9 mouse cellular contexts compared by ENCODE assay signal in genomic region chr8:105856168-105856835, GRCm38 (mm10). TPM values are rescaled to one million over a fixed set of nuclear protein-coding genes. Genes with fewer than 3 reads are reported as not detected.
DNase-seq lines count a peak whose midpoint lies in the region; TF ChIP-seq lines count a peak whose summit lies in the region.
"Had no signal": no experiment of that assay in that cellular context is flagged by ENCODE, and none has a peak within 500 bp of the region (broad histone marks: within the 10 kb centered on the region; RNA-seq: fewer than 3 reads in every experiment).

No protein-coding gene starts in this region.

- H3K27me3 ChIP-seq in kidney, adult 2 months (replicated peaks; ENCODE audit: control insufficient read depth, insufficient read depth, low read length): no peaks in the 10 kb centered on the region
- H3K27me3 ChIP-seq in MEL (ENCODE audit: control insufficient read depth in 1 of 2, insufficient read depth in 2 of 2, low read length in 2 of 2): no peaks in the 10 kb centered on the region
- H3K27me3 ChIP-seq in hindbrain, embryonic 10.5 days (ENCODE audit: insufficient read depth, poor library complexity, severe bottlenecking): no peaks in the 10 kb centered on the region
- no peaks in the 10 kb centered on the region for H3K27me3 ChIP-seq in midbrain, embryonic 10.5 days (ENCODE audit: low read depth, poor library complexity, severe bottlenecking)

- no peaks in the 10 kb centered on the region for H3K9me3 ChIP-seq in MEL (replicated peaks; ENCODE audit: insufficient read depth, low read length)
- no peaks in the 10 kb centered on the region for H3K9me3 ChIP-seq in hindbrain, embryonic 10.5 days
- no peaks in the 10 kb centered on the region for H3K9me3 ChIP-seq in midbrain, embryonic 10.5 days (replicated peaks)

- TF ChIP-seq EP300 in MEL (IDR thresholded peaks at IDR 0.05; ENCODE audit: low read depth in 1 of 2, low read length in 2 of 2): no peak

- peaks cover 30% of the 10 kb centered on the region for H3K79me2 ChIP-seq in MEL (ENCODE audit: control insufficient read depth, insufficient read depth, low read length, poor library complexity)

- H3K27ac ChIP-seq in kidney, adult 2 months (ENCODE audit: insufficient read depth, low read depth, low read length): no peak overlapping the region
- H3K27ac ChIP-seq in MEL (ENCODE audit: control insufficient read depth, low read depth, low read length): no peak overlapping the region
- H3K27ac ChIP-seq in hindbrain, embryonic 10.5 days: peak overlapping the region; percentile 96
- peak overlapping the region; percentile 94 for H3K27ac ChIP-seq in midbrain, embryonic 10.5 days (replicated peaks)

- H3K4me1 ChIP-seq in kidney, adult 2 months (ENCODE audit: control insufficient read depth, insufficient read depth, low read length): peaks cover 11% of the 10 kb centered on the region; the same call in 1 of the 2 replicates
- peaks cover 4 to 32% of the 10 kb centered on the region in 2 experiments for H3K4me1 ChIP-seq in MEL (ENCODE audit: control insufficient read depth in 1 of 2, insufficient read depth in 2 of 2, low read length in 2 of 2)
- H3K4me1 ChIP-seq in hindbrain, embryonic 10.5 days (replicated peaks): peaks cover 63% of the 10 kb centered on the region
- peaks cover 62% of the 10 kb centered on the region for H3K4me1 ChIP-seq in midbrain, embryonic 10.5 days

- TF ChIP-seq CTCF in kidney, adult 2 months (conservative IDR thresholded peaks at IDR 0.05; ENCODE audit: insufficient read depth, insufficient read length, low read depth, low read length): no peak
- no peak for TF ChIP-seq CTCF in MEL (IDR thresholded peaks at IDR 0.05 in 2 of 3, conservative IDR thresholded peaks at IDR 0.05 in 1 of 3; ENCODE audit: control insufficient read depth in 1 of 3, insufficient read depth in 1 of 3, low read depth in 2 of 3, low read length in 3 of 3, poor library complexity in 1 of 3, severe bottlenecking in 1 of 3)

- H3K36me3 ChIP-seq in kidney, adult 2 months (ENCODE audit: control insufficient read depth, insufficient read depth, low read length): no peaks in the 10 kb centered on the region
- H3K36me3 ChIP-seq in MEL (ENCODE audit: control insufficient read depth in 1 of 2, insufficient read depth in 2 of 2, low read length in 2 of 2): peaks cover 0 to 25% of the 10 kb centered on the region in 2 experiments; a peak in 2 of 4 replicates
- peaks cover 19% of the 10 kb centered on the region for H3K36me3 ChIP-seq in hindbrain, embryonic 10.5 days
- peaks cover 26% of the 10 kb centered on the region for H3K36me3 ChIP-seq in midbrain, embryonic 10.5 days

- H3K9ac ChIP-seq in MEL (ENCODE audit: control insufficient read depth, low read depth, low read length, poor library complexity, severe bottlenecking): peak overlapping the region; percentile 76

- DNase-seq in kidney, adult 2 months: no peak
- DNase-seq in kidney, postnatal 25 days: no peak
- DNase-seq in MEL (ENCODE audit: low read depth, low spot score): peak; percentile 44
- DNase-seq in hindbrain, embryonic 10.5 days (ENCODE audit: low spot score): no peak
- no peak for DNase-seq in midbrain, embryonic 10.5 days (ENCODE audit: low spot score)
- no peak for DNase-seq in ovary, adult 18-20 months (ENCODE audit: low spot score)
- DNase-seq in thymus, postnatal 25 days: no peak
- no peak for DNase-seq in right cerebral cortex, adult 18-20 months

- no peak for TF ChIP-seq POLR2A in kidney, adult 2 months (IDR thresholded peaks at IDR 0.05; ENCODE audit: low read depth, low read length)
- no peak for TF ChIP-seq POLR2A in MEL (IDR thresholded peaks at IDR 0.05; ENCODE audit: control insufficient read depth in 1 of 2, insufficient read depth in 1 of 2, low read depth in 1 of 2, low read length in 2 of 2, poor library complexity in 1 of 2)

- peak overlapping the region; percentile 63 for H3K4me3 ChIP-seq in kidney, adult 2 months (ENCODE audit: insufficient read depth, low read depth, low read length)
- peak overlapping the region; percentile 68 to 88 for H3K4me3 ChIP-seq in MEL (ENCODE audit: control insufficient read depth in 1 of 2, insufficient read depth in 1 of 2, low read depth in 2 of 2, low read length in 2 of 2)
- peak overlapping the region; percentile 78 for H3K4me3 ChIP-seq in hindbrain, embryonic 10.5 days
- H3K4me3 ChIP-seq in midbrain, embryonic 10.5 days: peak overlapping the region; percentile 88

- 13% methylated on average over 15 of the region's 15 CpGs for WGBS in kidney, adult 2 months
- 23% methylated on average over 15 of the region's 15 CpGs for WGBS in hindbrain, embryonic 10.5 days
- 31% methylated on average over 15 of the region's 15 CpGs for WGBS in midbrain, embryonic 10.5 days

- TF ChIP-seq RAD21 in MEL (IDR thresholded peaks at IDR 0.05; ENCODE audit: low read depth, low read length): no peak

TF ChIP-seq in MEL, 35 proteins besides CTCF, POLR2A, EP300 and RAD21:
- 0 out of 2 replicates have a peak, but pooled peaks have one; percentile 21 for TF ChIP-seq MYC (IDR thresholded peaks at IDR 0.05; ENCODE audit: low read depth, low read length)
- peak; percentile 48 for TF ChIP-seq GATA1 (IDR thresholded peaks at IDR 0.05; ENCODE audit: low read depth, low read length)
- TF ChIP-seq RCOR1 (IDR thresholded peaks at IDR 0.05; ENCODE audit: low read depth, low read length): peak; percentile 86
- no peak for TF ChIP-seq USF2 (IDR thresholded peaks at IDR 0.05; ENCODE audit: borderline replicate concordance in 1 of 2, insufficient read depth in 1 of 2, low read depth in 1 of 2, low read length in 2 of 2)
- no peak for TF ChIP-seq POLR2AphosphoS5 (IDR thresholded peaks at IDR 0.05; ENCODE audit: borderline replicate concordance, low read depth, low read length)
- TF ChIP-seq ZC3H11A (IDR thresholded peaks at IDR 0.05; ENCODE audit: low read depth, low read length): no peak
- no peak for TF ChIP-seq MEF2A (IDR thresholded peaks at IDR 0.05; ENCODE audit: extremely low read depth, insufficient replicate concordance, low read depth, low read length, poor library complexity, severe bottlenecking)
- TF ChIP-seq MXI1 (IDR thresholded peaks at IDR 0.05; ENCODE audit: low read depth, low read length): peak; percentile 30; the same call in 1 of the 2 replicates
- TF ChIP-seq BHLHE40 (IDR thresholded peaks at IDR 0.05; ENCODE audit: borderline replicate concordance, low read depth, low read length): no peak
- TF ChIP-seq POLR2AphosphoS2 (IDR thresholded peaks at IDR 0.05; ENCODE audit: low read length): no peak
- no peak for TF ChIP-seq TCF12 (IDR thresholded peaks at IDR 0.05; ENCODE audit: low read depth, low read length)
- no peak for TF ChIP-seq MAZ (IDR thresholded peaks at IDR 0.05; ENCODE audit: low read depth, low read length)
- no peak for TF ChIP-seq ZMIZ1 (IDR thresholded peaks at IDR 0.05; ENCODE audit: low read depth, low read length)
- peak; percentile 53; the same call in 1 of the 2 replicates for TF ChIP-seq SIN3A (IDR thresholded peaks at IDR 0.05; ENCODE audit: low read length)
- no peak for TF ChIP-seq TBP (IDR thresholded peaks at IDR 0.05; ENCODE audit: low read depth, low read length)
- TF ChIP-seq ETS1 (IDR thresholded peaks at IDR 0.05; ENCODE audit: low read depth, low read length): no peak

RNA-seq across cellular contexts. Expression of gene Thap11, which starts 1.4 kb away (rescaled TPM):
- 41.5 and 45.3 TPM in 2 replicates for polyA plus RNA-seq in kidney, adult 2 months (2012; rRNA removed)
- total RNA-seq in MEL (2012; rRNA removed): 41.9 and 48.8 TPM in 2 replicates
- 10 to 100 TPM in 1 of 2 experiments, not detected in 1; 51.4 TPM for polyA plus RNA-seq in MEL (2012; ENCODE audit: insufficient read depth in 1 of 2, insufficient read length in 2 of 2, low read depth in 1 of 2, low replicate concordance in 2 of 2, missing spikeins in 1 of 2)
- polyA plus RNA-seq in hindbrain, embryonic 10.5 days (2016; fragmentation: Nextera tagmentation; extraction: Ambion mirVana): 78.3 and 83.5 TPM in 2 replicates
- 82.2 and 88.1 TPM in 2 replicates for polyA plus RNA-seq in midbrain, embryonic 10.5 days (2016; fragmentation: Nextera tagmentation; extraction: Ambion mirVana)

RNA-seq across cellular contexts. Expression of gene Cenpt, which starts 3.2 kb away (rescaled TPM):
- polyA plus RNA-seq in kidney, adult 2 months (2012; rRNA removed): 6.7 and 7.3 TPM in 2 replicates
- total RNA-seq in MEL (2012; rRNA removed): 14.2 and 15.7 TPM in 2 replicates
- 10 to 100 TPM in 1 of 2 experiments, not detected in 1; 26.5 TPM for polyA plus RNA-seq in MEL (2012; ENCODE audit: insufficient read depth in 1 of 2, insufficient read length in 2 of 2, low read depth in 1 of 2, low replicate concordance in 2 of 2, missing spikeins in 1 of 2)
- polyA plus RNA-seq in hindbrain, embryonic 10.5 days (2016; fragmentation: Nextera tagmentation; extraction: Ambion mirVana): 55.2 and 58.1 TPM in 2 replicates
- polyA plus RNA-seq in midbrain, embryonic 10.5 days (2016; fragmentation: Nextera tagmentation; extraction: Ambion mirVana): 55.7 and 62.6 TPM in 2 replicates

RNA-seq across cellular contexts. Expression of gene Nutf2, which starts 4.1 kb away (rescaled TPM):
- polyA plus RNA-seq in kidney, adult 2 months (2012; rRNA removed): 34.5 and 61.6 TPM in 2 replicates
- total RNA-seq in MEL (2012; rRNA removed): 167 and 198 TPM in 2 replicates
- polyA plus RNA-seq in MEL (2012; ENCODE audit: insufficient read depth in 1 of 2, insufficient read length in 2 of 2, low read depth in 1 of 2, low replicate concordance in 2 of 2, missing spikeins in 1 of 2): 10 to 100 TPM in 1 of 2 experiments, not detected in 1; 28.0 TPM
- polyA plus RNA-seq in hindbrain, embryonic 10.5 days (2016; fragmentation: Nextera tagmentation; extraction: Ambion mirVana): 364 and 407 TPM in 2 replicates
- polyA plus RNA-seq in midbrain, embryonic 10.5 days (2016; fragmentation: Nextera tagmentation; extraction: Ambion mirVana): 375 and 418 TPM in 2 replicates

RNA-seq across cellular contexts. Expression of gene Edc4, which starts 24.4 kb away (rescaled TPM):
- 38.5 and 47.9 TPM in 2 replicates for polyA plus RNA-seq in kidney, adult 2 months (2012; rRNA removed)
- 44.5 and 46.1 TPM in 2 replicates for total RNA-seq in MEL (2012; rRNA removed)
- 10 to 100 TPM in 1 of 2 experiments, not detected in 1; 72.1 TPM for polyA plus RNA-seq in MEL (2012; ENCODE audit: insufficient read depth in 1 of 2, insufficient read length in 2 of 2, low read depth in 1 of 2, low replicate concordance in 2 of 2, missing spikeins in 1 of 2)
- 72.4 and 75.8 TPM in 2 replicates for polyA plus RNA-seq in hindbrain, embryonic 10.5 days (2016; fragmentation: Nextera tagmentation; extraction: Ambion mirVana)
- 74.0 and 81.5 TPM in 2 replicates for polyA plus RNA-seq in midbrain, embryonic 10.5 days (2016; fragmentation: Nextera tagmentation; extraction: Ambion mirVana)

RNA-seq across cellular contexts. Expression of gene Tsnaxip1, which starts 28.8 kb away (rescaled TPM):
- polyA plus RNA-seq in kidney, adult 2 months (2012; rRNA removed): 0.05 TPM in 1 of 2 replicates, not detected in the other
- total RNA-seq in MEL (2012; rRNA removed): not detected in 2 replicates
- polyA plus RNA-seq in MEL (2012; ENCODE audit: insufficient read depth in 1 of 2, insufficient read length in 2 of 2, low read depth in 1 of 2, low replicate concordance in 2 of 2, missing spikeins in 1 of 2): under 1 TPM in 1 of 2 experiments, not detected in 1; 0.10 TPM
- 0.51 and 1.8 TPM in 2 replicates for polyA plus RNA-seq in hindbrain, embryonic 10.5 days (2016; fragmentation: Nextera tagmentation; extraction: Ambion mirVana)
- 0.22 and 0.23 TPM in 2 replicates for polyA plus RNA-seq in midbrain, embryonic 10.5 days (2016; fragmentation: Nextera tagmentation; extraction: Ambion mirVana)
- total RNA-seq: hematopoietic stem cell, adult 5-6 weeks had no signal

Comparison
In these comparisons a context has a peak if more than half of its experiments do, and no peak if none do; other contexts are left out.
1. H3K27ac ChIP-seq: peak in hindbrain, embryonic 10.5 days (single experiment) and midbrain, embryonic 10.5 days (single experiment); none in kidney, adult 2 months (single experiment) and MEL (single experiment).
2. Peak in every context shown above with its lines, with median percentiles within 50 percentile points of each other: H3K4me3 ChIP-seq.